Mouse (Mus musculus) CH12.LX (cell line): ENCODE data around the gene C130074G19Rik.

Experiments used
- CHD2 ChIP-seq: IDR thresholded peaks from 2 replicates; pipeline ENCODE4 v1.6.1; 2011; ENCODE audit warnings: low read length, improper control_type of control experiment
- CTCF ChIP-seq, 2 experiments: IDR thresholded peaks in 1 of 2; conservative IDR thresholded peaks in 1 of 2; 2 replicates each; pipeline ENCODE4 v1.5.1; 2011 to 2012; ENCODE audit warnings: low read depth in 2 of 2, low read length in 2 of 2, improper control_type of control experiment in 1 of 2, inconsistent platforms in 1 of 2, mild to moderate bottlenecking in 1 of 2, moderate library complexity in 1 of 2
- ETS1 ChIP-seq: conservative IDR thresholded peaks from 2 replicates; pipeline ENCODE4 v1.6.1; 2012; ENCODE audit warnings: low read depth, mild to moderate bottlenecking, inconsistent platforms, low read length, improper control_type of control experiment, moderate library complexity
- POLR2A ChIP-seq: IDR thresholded peaks from 2 replicates; pipeline ENCODE4 v1.6.1; 2011; ENCODE audit warnings: low read depth, mild to moderate bottlenecking, improper control_type of control experiment, low read length
- UBTF ChIP-seq: IDR thresholded peaks from 2 replicates; pipeline ENCODE4 v1.6.1; 2012; ENCODE audit warnings: low read depth, mild to moderate bottlenecking, inconsistent platforms, low read length, improper control_type of control experiment, moderate library complexity
- USF2 ChIP-seq: conservative IDR thresholded peaks from 2 replicates; pipeline ENCODE4 v1.6.1; 2011; ENCODE audit warnings: low read depth, low read length, improper control_type of control experiment

DNA sequence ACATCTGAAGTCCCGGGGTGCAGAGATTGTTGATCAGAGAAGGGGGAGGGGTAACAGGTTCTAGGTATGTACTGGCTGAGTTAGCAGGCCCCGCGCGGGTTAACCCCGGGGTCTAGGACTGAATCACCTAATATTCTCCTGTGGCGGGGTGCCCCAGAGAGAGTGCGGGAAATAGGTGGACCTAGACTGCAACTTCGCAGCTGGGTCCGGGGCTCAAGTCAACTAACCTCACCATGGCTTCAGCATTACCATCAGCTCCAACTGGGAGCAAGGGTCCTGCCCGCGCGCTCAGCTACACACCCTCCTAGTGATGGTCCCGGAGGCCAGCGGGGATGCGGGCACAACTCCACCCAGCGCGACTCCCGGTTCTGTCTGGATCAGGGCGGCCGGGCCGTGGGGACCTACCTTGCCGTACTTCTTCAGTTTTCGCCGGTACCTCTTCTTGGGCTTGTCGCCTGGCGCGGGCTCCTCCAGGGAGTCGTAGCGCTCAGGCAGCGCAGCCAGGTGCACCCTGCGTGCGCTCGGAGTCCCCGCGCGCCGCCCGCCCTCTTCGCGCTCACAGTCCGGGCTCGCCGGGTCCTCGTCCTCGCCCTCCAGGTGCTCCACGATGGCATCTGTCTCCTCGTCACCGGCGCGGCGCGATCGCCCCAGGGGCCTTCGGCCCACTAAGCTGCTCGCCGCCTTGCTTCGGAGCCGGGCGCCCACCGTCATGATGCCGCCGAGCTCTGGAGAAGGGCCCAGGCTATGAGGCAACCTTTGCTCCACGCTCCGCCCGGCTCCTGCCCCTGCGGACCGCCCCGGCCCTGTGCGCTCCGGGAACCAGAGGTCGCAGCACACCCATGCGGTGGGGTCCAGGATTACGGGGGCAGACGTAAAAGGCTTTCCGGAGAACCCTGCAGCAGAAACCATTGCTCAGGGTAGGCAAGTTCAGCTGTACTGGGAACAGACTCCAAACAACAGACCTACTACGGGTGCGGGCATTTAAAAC is at the start of gene C130074G19Rik:
- TF ChIP-seq CTCF (conservative IDR thresholded peaks at IDR 0.05 in 1 of 2, IDR thresholded peaks at IDR 0.05 in 1 of 2; ENCODE audit: low read depth in 2 of 2, low read length in 2 of 2) (no peak), USF2 (no peak), ETS1 (no peak), UBTF (no peak), CHD2 (no peak), POLR2A (no peak)
